Mouse (Mus musculus) hindbrain, embryonic 15.5 days (tissue): Measurements from ENCODE around the gene Arhgap6. TPM values are rescaled to one million over a fixed set of nuclear protein-coding genes. Genes with fewer than 3 reads are reported as not detected.

Experiments
- ATAC-seq: fragments of 200-750 bp; cut with Nextera tagmentation; 2 replicates; pipeline ENCODE4 v1.8.0; 2017; ENCODE audit warnings: low read depth, moderate number of reproducible peaks, moderate TSS enrichment; ENCODE audit not compliant: low FRiP score
- H3K27ac ChIP-seq: fragments of 300-500 bp; sonication (generic); replicated peaks from 2 replicates; pipeline ENCODE4 v1.5.1; 2015; ENCODE audit warnings: mild to moderate bottlenecking, inconsistent platforms
- H3K27me3 ChIP-seq: fragments of 300-500 bp; sonication (generic); 2 replicates; pipeline ENCODE4 v1.6.1; 2015; ENCODE audit warnings: control low read depth, inconsistent platforms
- H3K36me3 ChIP-seq: fragments of 300-500 bp; sonication (generic); 2 replicates; pipeline ENCODE4 v1.6.1; 2015; ENCODE audit warnings: control low read depth, inconsistent platforms
- H3K4me1 ChIP-seq: fragments of 300-500 bp; sonication (generic); replicated peaks from 2 replicates; pipeline ENCODE4 v1.6.1; 2015; ENCODE audit warnings: control low read depth, inconsistent platforms
- H3K4me2 ChIP-seq: fragments of 300-500 bp; sonication (generic); 2 replicates; pipeline ENCODE4 v1.6.1; 2015; ENCODE audit warnings: moderate library complexity, mild to moderate bottlenecking, inconsistent platforms
- H3K4me3 ChIP-seq: fragments of 300-500 bp; sonication (generic); 2 replicates; pipeline ENCODE4 v1.5.1; 2015; ENCODE audit warnings: mild to moderate bottlenecking, inconsistent platforms
- H3K9ac ChIP-seq: fragments of 300-500 bp; sonication (generic); 2 replicates; pipeline ENCODE4 v1.6.1; 2015; ENCODE audit warnings: inconsistent platforms
- H3K9me3 ChIP-seq: fragments of 300-500 bp; sonication (generic); 2 replicates; pipeline ENCODE4 v1.6.1; 2016; ENCODE audit warnings: control low read depth, inconsistent platforms
- WGBS: fragments of 180-500 bp; shearing (Covaris S2); methylation state at CpG from one replicate; pipeline ENCODE4 v1.1.7; 2015; 5-methylcytosine and 5-hydroxymethylcytosine counted together
- polyA plus RNA-seq: library from polyadenylated mRNA; unstranded; fragments of >200 nt; fragmentation: Nextera tagmentation; extraction: Ambion mirVana; gene quantifications from 2 replicates; pipeline ENCODE4 v1.2.1, GENCODE M21; 2015

Arhgap6 gene
- polyA plus RNA-seq, 1 experiment from 2014 or later: 1.2 TPM

DNA sequence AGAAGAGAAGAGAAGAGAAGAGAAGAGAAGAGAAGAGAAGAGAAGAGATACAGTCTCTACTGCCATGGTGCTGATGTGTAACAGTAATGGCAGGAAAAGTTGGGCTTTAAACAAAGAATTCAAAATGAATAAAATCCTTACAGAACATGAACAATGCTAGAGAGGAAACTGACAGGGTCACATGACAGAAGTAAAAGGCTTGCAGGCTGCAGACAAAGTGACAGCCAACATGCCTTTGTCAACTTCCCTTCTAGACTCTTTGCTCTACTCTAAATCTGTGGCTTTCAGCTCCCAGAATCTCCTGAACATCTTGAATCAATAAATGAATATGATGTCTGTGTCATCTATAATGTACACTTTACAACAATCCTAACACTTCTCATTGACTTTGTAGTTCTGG is 542.7 kb downstream of the Arhgap6 start:
- Histone ChIP-seq H3K4me2 (no peak overlapping the region), H3K36me3 (no peaks in the 10 kb centered on the region), H3K9me3 (no peaks in the 10 kb centered on the region), H3K27ac (no peak overlapping the region), H3K4me1 (no peaks in the 10 kb centered on the region), H3K4me3 (no peak overlapping the region), H3K9ac (no peak overlapping the region), H3K27me3 (0 out of 2 replicates have a peak, but pooled peaks cover 2% of the 10 kb centered on the region)
- no peak for ATAC-seq

DNA sequence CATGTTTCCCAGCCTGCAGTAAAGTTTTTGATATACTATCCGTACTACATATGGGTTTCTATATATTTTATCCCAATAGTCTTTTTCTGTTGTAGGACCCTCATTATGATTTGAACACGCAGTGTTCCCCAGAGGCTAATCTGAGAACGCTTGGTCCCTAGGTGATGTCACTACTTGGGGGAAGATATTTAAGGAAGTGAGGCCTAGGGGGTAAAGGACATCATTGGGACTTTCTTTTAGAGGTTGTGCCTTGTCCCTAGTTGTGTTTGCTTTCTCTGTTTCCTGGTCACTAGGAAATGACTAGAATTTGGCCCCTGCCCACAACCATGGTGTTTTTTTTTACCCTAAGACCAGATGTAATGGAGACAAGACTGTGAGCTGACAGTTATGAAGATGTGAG is 543.3 kb downstream of the Arhgap6 start:
- Histone ChIP-seq H3K9me3 (no peaks in the 10 kb centered on the region), H3K9ac (no peak overlapping the region), H3K4me3 (no peak overlapping the region), H3K36me3 (no peaks in the 10 kb centered on the region), H3K27ac (no peak overlapping the region), H3K4me2 (no peak overlapping the region), H3K27me3 (0 out of 2 replicates have a peak, but pooled peaks cover 2% of the 10 kb centered on the region), H3K4me1 (no peaks in the 10 kb centered on the region)
- ATAC-seq: no peak
- 74% methylated on average over 3 of the region's 3 CpGs for WGBS

Other genes with a start within 250 kb of the Arhgap6 start
- gene Frmpd4, start 217.9 kb upstream of the Arhgap6 start, polyA plus RNA-seq: 1.5 and 1.7 TPM in 2 replicates
- 18.2 and 18.8 TPM in 2 replicates for gene Msl3, start 121.2 kb upstream of the Arhgap6 start, polyA plus RNA-seq